Mouse (Mus musculus): ENCODE results near the gene Mrps18a.

DNA sequence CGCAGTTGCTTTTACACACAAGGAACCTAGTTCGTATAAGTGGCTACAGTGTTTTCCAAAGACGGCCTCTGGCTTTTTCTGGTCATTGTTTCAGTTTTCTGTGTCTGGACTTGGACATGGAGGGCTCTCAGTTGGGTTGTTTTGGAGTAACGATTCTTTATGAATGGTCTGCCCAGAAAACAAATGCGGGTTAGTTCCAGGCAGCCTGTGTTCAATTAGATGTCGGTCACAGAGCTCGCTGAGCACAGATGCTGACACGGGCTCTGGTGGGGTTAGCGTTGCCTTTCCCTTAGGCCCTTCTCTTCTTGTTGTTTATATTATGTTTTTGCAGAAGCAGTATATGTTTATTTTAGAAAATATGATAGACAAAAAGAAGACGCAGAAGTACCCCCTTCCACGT, 5.4 kb downstream of the Mrps18a start:
- TF ChIP-seq CTCF (IDR thresholded peaks at IDR 0.05) = no peak
- TF ChIP-seq EP300 (IDR thresholded peaks at IDR 0.05) = no peak

Data from lung, postnatal 0 days (tissue).